Mouse (Mus musculus): ENCODE data around the gene Cplx3. TPM values are rescaled to one million over a fixed set of nuclear protein-coding genes. Genes with fewer than 3 reads are reported as not detected.

Cplx3 gene
- polyA plus RNA-seq, 1 experiment from 2014 or later = not detected

DNA sequence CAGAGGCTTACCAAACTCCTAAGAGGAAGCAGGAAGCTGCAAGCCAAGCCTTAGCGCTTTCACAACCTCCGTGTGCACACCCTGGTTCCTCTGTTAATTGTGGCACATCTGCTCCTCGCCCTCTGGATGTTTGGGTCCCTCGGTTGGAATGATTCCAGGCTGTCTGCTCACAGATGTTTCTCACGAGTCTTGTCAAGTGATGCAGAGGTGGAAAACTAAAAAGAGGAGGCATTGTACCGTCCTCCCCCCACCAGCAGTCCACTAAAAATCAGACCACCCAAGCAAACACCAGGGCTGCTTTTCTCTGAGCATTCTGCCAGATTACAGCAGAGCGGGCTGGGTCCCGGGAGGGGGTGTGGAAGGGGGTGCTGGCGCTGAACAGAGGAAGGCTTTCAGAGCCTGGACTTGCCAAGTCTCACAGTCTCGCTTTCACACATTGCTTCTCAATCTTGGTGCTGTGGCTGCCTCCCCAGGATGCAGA is 40.3 kb downstream of the Cplx3 start:
- Histone ChIP-seq H3K4me3 (ENCODE audit: low read length) (no peak overlapping the region), H3K4me2 (replicated peaks; ENCODE audit: low read depth, low read length) (no peak overlapping the region), H3K27ac (ENCODE audit: low read length) (peak overlapping the region; percentile 77), H3K4me1 (ENCODE audit: insufficient read depth, low read length) (peaks cover 48% of the 10 kb centered on the region), H3K36me3 (ENCODE audit: insufficient read depth, low read length) (peaks cover 21% of the 10 kb centered on the region), H3K27me3 (ENCODE audit: insufficient read depth, low read length) (no peaks in the 10 kb centered on the region), H3K9me3 (ENCODE audit: low read length) (no peaks in the 10 kb centered on the region), H3K9ac (replicated peaks; ENCODE audit: low read length) (no peak overlapping the region)
- no peak for ATAC-seq (ENCODE audit: low FRiP score, low TSS enrichment)
- WGBS = 51% methylated on average over 10 of the region's 10 CpGs

DNA sequence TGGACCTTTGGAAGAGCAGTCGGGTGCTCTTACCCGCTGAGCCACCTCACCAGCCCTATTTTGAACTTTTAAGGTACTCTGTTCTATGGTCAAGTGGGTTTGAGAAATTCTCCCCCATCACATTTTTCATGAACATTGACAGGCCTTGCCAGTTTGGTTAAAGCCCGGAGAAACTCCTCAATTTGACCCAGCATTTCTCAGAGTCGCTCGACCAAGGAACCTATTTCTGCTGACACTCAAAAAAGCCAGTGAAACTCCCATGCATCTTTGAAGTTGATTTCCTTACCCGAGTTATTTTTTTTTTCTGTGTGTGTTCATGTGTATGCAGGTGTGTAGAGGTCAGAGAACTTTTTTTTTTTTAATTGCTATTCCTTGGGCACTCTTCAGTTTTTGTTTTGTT is 41.5 kb downstream of the Cplx3 start:
- H3K27ac ChIP-seq (ENCODE audit: low read length) = peak overlapping the region; percentile 77; the same call in 1 of the 2 replicates
- H3K9ac ChIP-seq (replicated peaks; ENCODE audit: low read length) = no peak overlapping the region
- no peak overlapping the region for H3K4me2 ChIP-seq (replicated peaks; ENCODE audit: low read depth, low read length)
- no peaks in the 10 kb centered on the region for H3K27me3 ChIP-seq (ENCODE audit: insufficient read depth, low read length)
- peaks cover 17% of the 10 kb centered on the region for H3K36me3 ChIP-seq (ENCODE audit: insufficient read depth, low read length)
- H3K4me1 ChIP-seq (ENCODE audit: insufficient read depth, low read length) = peaks cover 52% of the 10 kb centered on the region
- no peak overlapping the region for H3K4me3 ChIP-seq (ENCODE audit: low read length)
- no peak for ATAC-seq (ENCODE audit: low FRiP score, low TSS enrichment)
- H3K9me3 ChIP-seq (ENCODE audit: low read length) = no peaks in the 10 kb centered on the region
- 37% methylated on average over 6 of the region's 6 CpGs for WGBS

DNA sequence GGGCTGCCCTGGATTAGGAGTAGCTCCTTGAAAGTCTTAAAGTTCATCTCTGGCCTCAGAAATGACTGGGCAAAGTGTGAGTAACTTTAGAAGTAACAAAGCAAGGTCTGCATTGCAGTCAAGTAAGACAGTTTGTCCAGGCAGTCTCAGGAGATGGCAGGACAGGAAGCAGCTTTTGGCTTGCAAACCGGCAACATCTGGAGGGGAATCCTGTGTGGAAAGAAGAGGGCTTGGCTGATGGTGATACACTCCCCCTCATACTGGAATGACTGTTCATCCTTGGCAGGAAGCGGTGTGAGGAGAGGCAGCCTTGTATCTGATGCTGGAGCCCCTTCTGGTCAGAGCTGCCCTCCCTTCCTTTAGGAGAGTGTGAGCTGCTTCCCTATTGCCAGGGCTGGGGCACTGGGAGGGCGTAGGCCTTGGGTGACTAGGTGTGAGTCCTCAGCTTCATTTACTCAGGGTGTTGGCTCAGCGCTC is 43.1 kb downstream of the Cplx3 start:
- 47% methylated on average over 4 of the region's 4 CpGs for WGBS
- ATAC-seq (ENCODE audit: low FRiP score, low TSS enrichment) = no peak

DNA sequence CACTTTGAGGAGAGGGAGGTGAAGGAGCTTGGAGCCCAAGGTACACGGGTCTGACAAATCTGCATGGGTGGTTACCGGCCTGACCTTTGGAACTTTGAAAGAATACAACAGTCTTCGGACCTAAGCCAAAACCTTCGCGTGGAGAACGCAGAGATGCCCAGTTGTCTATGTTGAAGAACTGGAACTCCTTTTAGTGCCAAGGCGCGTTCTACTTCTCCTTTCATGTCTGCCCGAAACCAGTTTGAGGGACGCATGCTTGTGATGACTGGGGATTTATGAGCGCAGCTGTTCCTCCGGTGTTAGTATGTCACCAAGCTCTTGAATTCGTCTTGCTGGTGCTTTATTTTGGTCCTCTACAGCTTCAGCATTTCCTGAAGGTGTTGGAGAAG is 44.4 kb downstream of the Cplx3 start:
- no peak for ATAC-seq (ENCODE audit: low FRiP score, low TSS enrichment)
- 69% methylated on average over 13 of the region's 13 CpGs for WGBS
- H3K4me2 ChIP-seq (replicated peaks; ENCODE audit: low read depth, low read length) = peak overlapping the region; percentile 69
- no peaks in the 10 kb centered on the region for H3K36me3 ChIP-seq (ENCODE audit: insufficient read depth, low read length)
- 0 out of 2 replicates have a peak, but pooled peaks cover 3% of the 10 kb centered on the region for H3K27me3 ChIP-seq (ENCODE audit: insufficient read depth, low read length)
- peak overlapping the region; percentile 71 for H3K9ac ChIP-seq (replicated peaks; ENCODE audit: low read length)
- H3K9me3 ChIP-seq (ENCODE audit: low read length) = no peaks in the 10 kb centered on the region
- H3K4me3 ChIP-seq (ENCODE audit: low read length) = peak overlapping the region; percentile 69
- H3K4me1 ChIP-seq (ENCODE audit: insufficient read depth, low read length) = peaks cover 52% of the 10 kb centered on the region
- peak overlapping the region; percentile 77 for H3K27ac ChIP-seq (ENCODE audit: low read length)

More for the DNA sequence above, 43.1 kb downstream of the Cplx3 start:
- Histone ChIP-seq H3K36me3 (ENCODE audit: insufficient read depth, low read length) (0 out of 2 replicates have a peak, but pooled peaks cover under 1% of the 10 kb centered on the region), H3K4me3 (ENCODE audit: low read length) (no peak overlapping the region), H3K27ac (ENCODE audit: low read length) (peak overlapping the region; percentile 77), H3K4me1 (ENCODE audit: insufficient read depth, low read length) (peaks cover 52% of the 10 kb centered on the region), H3K27me3 (ENCODE audit: insufficient read depth, low read length) (0 out of 2 replicates have a peak, but pooled peaks cover 3% of the 10 kb centered on the region), H3K9me3 (ENCODE audit: low read length) (no peaks in the 10 kb centered on the region), H3K9ac (replicated peaks; ENCODE audit: low read length) (0 out of 2 replicates have a peak overlapping the region, but pooled peaks have one; percentile 17), H3K4me2 (replicated peaks; ENCODE audit: low read depth, low read length) (peak overlapping the region; percentile 69)

DNA sequence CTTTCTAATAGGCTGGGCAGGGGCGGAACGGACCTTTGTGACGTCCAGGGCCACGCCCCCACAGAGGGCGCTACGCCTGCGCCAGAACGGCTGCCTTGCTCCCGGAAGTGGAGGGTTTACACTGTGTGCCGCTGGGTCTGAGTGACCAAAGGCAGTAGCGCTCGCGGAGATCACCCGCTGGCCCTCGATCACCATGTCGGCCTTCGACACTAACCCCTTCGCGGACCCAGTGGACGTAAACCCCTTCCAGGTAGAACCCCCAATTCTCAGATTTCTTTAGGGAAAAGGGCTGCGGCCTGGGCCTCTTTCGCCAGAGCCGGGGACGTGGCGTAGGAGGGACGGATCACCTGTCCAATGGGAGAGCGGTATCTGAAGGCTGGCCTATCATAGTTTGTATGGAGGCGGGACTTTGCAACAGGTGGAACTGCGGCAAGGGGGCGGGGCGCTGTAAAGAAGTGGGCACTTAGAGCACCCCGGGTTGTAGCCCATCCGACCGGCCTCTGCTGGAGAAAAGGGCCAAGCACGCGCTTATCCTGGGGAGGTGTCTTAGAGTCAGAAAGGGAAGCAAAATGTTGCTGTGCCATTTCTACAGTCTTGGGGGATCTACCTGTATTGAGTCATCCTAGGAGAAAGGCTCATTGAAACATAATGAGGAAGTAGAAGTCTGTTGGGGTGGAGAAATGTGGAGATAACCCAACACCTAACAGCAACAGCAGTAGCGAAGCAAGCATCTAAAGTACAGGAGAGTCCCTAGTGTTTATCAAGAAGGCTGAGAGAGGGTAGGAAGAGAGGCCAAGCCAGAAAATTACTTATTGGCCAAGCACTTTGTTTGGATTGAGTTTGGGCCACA is 45.0 kb downstream of the Cplx3 start, which contains the start of gene Scamp2:
Gene Scamp2 (plus strand): TSS at position 83 of the 850 bp plus-strand sequence.
- Histone ChIP-seq H3K36me3 (ENCODE audit: insufficient read depth, low read length) (no peaks in the 10 kb centered on the region), H3K4me2 (replicated peaks; ENCODE audit: low read depth, low read length) (peak within 1 kb of the TSS; percentile 69), H3K9me3 (ENCODE audit: low read length) (no peaks in the 10 kb centered on the region), H3K27ac (ENCODE audit: low read length) (peak within 1 kb of the TSS; percentile 55), H3K9ac (replicated peaks; ENCODE audit: low read length) (peak within 1 kb of the TSS; percentile 71), H3K27me3 (ENCODE audit: insufficient read depth, low read length) (0 out of 2 replicates have a peak, but pooled peaks cover 3% of the 10 kb centered on the region), H3K4me3 (ENCODE audit: low read length) (peak within 1 kb of the TSS; percentile 69), H3K4me1 (ENCODE audit: insufficient read depth, low read length) (peaks cover 49% of the 10 kb centered on the region)
- ATAC-seq (ENCODE audit: low FRiP score, low TSS enrichment) = peak; percentile 98
- under 1% methylated on average over 37 of the region's 37 CpGs for WGBS

DNA sequence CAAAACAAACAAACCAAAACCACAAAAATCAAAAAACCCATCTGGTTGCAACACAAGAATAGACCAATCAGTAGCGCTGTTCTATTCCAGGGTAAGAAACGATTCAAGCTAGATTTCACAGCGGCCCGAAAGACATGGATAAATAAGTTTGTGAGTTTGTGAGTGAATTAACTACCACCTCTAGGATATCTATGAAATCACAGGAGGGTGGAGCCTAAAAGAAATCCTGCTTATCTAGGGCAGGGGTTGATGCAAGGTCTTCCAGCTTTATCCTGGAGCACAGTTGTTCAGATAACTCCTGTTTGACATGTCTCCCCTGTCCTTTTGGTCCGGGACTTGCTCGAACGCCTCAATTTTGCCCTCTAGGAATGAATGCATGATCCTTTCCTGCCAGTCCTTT is 45.8 kb downstream of the Cplx3 start:
- peak overlapping the region; percentile 31; the same call in 1 of the 2 replicates for H3K27ac ChIP-seq (ENCODE audit: low read length)
- ATAC-seq (ENCODE audit: low FRiP score, low TSS enrichment) = no peak
- WGBS = 24% methylated on average over 7 of the region's 7 CpGs

DNA sequence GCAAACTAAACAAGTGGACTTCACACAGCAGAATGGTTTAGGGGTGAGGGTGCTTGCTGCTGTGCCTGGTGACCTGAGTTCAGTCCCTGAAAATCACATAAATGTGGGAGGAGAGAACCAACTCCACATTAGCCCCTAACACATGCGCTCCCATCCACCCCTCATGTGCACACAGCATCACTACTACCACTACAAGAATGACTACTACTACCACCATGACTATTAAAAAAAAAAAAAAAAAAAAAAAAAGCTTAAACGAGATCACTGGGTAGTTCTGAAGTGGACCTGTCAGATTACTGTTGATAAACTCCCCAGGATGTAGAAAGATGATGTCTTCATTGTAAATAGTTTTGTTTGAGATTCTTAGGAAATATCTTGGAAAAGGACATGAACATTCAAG is 46.5 kb downstream of the Cplx3 start:
- 0 out of 2 replicates have a peak, but pooled peaks cover 3% of the 10 kb centered on the region for H3K27me3 ChIP-seq (ENCODE audit: insufficient read depth, low read length)
- H3K36me3 ChIP-seq (ENCODE audit: insufficient read depth, low read length) = no peaks in the 10 kb centered on the region
- no peak overlapping the region for H3K4me3 ChIP-seq (ENCODE audit: low read length)
- no peak for ATAC-seq (ENCODE audit: low FRiP score, low TSS enrichment)
- H3K4me1 ChIP-seq (ENCODE audit: insufficient read depth, low read length) = peaks cover 37% of the 10 kb centered on the region
- no peak overlapping the region for H3K4me2 ChIP-seq (replicated peaks; ENCODE audit: low read depth, low read length)
- no peak overlapping the region for H3K9ac ChIP-seq (replicated peaks; ENCODE audit: low read length)
- WGBS = 77% methylated on average over 2 of the region's 2 CpGs
- no peak overlapping the region for H3K27ac ChIP-seq (ENCODE audit: low read length)
- no peaks in the 10 kb centered on the region for H3K9me3 ChIP-seq (ENCODE audit: low read length)

More for the DNA sequence above, 45.8 kb downstream of the Cplx3 start:
- Histone ChIP-seq H3K36me3 (ENCODE audit: insufficient read depth, low read length) (no peaks in the 10 kb centered on the region), H3K9ac (replicated peaks; ENCODE audit: low read length) (peak overlapping the region; percentile 71), H3K4me1 (ENCODE audit: insufficient read depth, low read length) (peaks cover 41% of the 10 kb centered on the region), H3K9me3 (ENCODE audit: low read length) (no peaks in the 10 kb centered on the region), H3K27me3 (ENCODE audit: insufficient read depth, low read length) (0 out of 2 replicates have a peak, but pooled peaks cover 3% of the 10 kb centered on the region), H3K4me2 (replicated peaks; ENCODE audit: low read depth, low read length) (peak overlapping the region; percentile 69), H3K4me3 (ENCODE audit: low read length) (peak overlapping the region; percentile 69)

DNA sequence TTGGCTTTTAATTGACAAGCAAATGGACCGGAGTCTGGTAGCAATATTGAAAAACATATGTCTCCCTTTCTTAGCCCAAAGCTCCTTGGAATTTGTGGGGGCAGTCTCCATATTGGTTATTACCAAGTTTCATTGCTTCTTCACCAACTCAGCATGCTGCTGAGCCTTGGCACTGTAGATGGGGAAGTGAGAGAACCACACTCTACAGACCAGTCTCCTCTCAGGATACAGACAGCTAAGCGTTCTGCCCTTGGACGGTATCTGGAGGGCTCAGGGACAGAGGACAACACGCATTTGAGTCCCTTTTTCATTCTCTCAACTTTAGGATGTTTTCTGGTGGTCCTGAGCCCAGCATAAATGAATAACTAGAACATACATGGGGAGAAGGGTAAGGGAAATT is 47.5 kb downstream of the Cplx3 start:
- no peaks in the 10 kb centered on the region for H3K36me3 ChIP-seq (ENCODE audit: insufficient read depth, low read length)
- WGBS = 81% methylated on average over 4 of the region's 4 CpGs
- no peaks in the 10 kb centered on the region for H3K9me3 ChIP-seq (ENCODE audit: low read length)
- ATAC-seq (ENCODE audit: low FRiP score, low TSS enrichment) = no peak
- no peak overlapping the region for H3K27ac ChIP-seq (ENCODE audit: low read length)
- 0 out of 2 replicates have a peak, but pooled peaks cover 3% of the 10 kb centered on the region for H3K27me3 ChIP-seq (ENCODE audit: insufficient read depth, low read length)
- H3K4me2 ChIP-seq (replicated peaks; ENCODE audit: low read depth, low read length) = no peak overlapping the region
- H3K4me3 ChIP-seq (ENCODE audit: low read length) = no peak overlapping the region
- H3K9ac ChIP-seq (replicated peaks; ENCODE audit: low read length) = no peak overlapping the region
- peaks cover 27% of the 10 kb centered on the region for H3K4me1 ChIP-seq (ENCODE audit: insufficient read depth, low read length)

DNA sequence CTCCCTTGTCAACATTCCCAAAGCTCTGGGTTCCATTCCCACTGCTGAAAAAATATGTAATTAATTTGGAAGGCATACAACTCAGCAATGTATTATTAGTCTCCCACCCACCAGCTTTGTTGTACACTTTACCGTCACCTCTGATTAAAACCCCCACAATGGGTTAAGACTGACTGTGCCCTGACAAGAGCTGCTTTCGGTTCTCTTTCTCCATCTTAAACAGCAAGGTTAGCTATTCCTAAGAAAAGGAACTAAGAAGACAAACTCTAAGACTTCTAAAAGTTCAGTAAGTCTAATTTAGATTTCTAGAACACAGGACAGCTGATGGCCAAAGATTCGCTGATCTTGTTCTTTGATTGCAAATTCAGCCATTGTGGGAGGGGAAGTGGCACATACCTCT is 48.9 kb downstream of the Cplx3 start:
- H3K27ac ChIP-seq (ENCODE audit: low read length) = no peak overlapping the region
- no peak overlapping the region for H3K9ac ChIP-seq (replicated peaks; ENCODE audit: low read length)
- no peaks in the 10 kb centered on the region for H3K36me3 ChIP-seq (ENCODE audit: insufficient read depth, low read length)
- H3K4me1 ChIP-seq (ENCODE audit: insufficient read depth, low read length) = peaks cover 19% of the 10 kb centered on the region
- H3K9me3 ChIP-seq (ENCODE audit: low read length) = no peaks in the 10 kb centered on the region
- H3K4me3 ChIP-seq (ENCODE audit: low read length) = no peak overlapping the region
- H3K27me3 ChIP-seq (ENCODE audit: insufficient read depth, low read length) = 0 out of 2 replicates have a peak, but pooled peaks cover 3% of the 10 kb centered on the region
- no peak overlapping the region for H3K4me2 ChIP-seq (replicated peaks; ENCODE audit: low read depth, low read length)
- ATAC-seq (ENCODE audit: low FRiP score, low TSS enrichment) = no peak
- WGBS = 77% methylated on average over 3 of the region's 3 CpGs
